Mouse (Mus musculus) testis, adult 2 months (tissue): ENCODE results near the gene Prr12.

Experiments used
- CTCF ChIP-seq: fragments of 200-500 bp; IDR thresholded peaks from 2 replicates; pipeline ENCODE4 v1.5.1; 2012; ENCODE audit warnings: low read depth, mild to moderate bottlenecking, inconsistent platforms, low read length, moderate library complexity; ENCODE audit not compliant: control insufficient read depth, insufficient read depth, insufficient replicate concordance
- POLR2A ChIP-seq: fragments of 200-500 bp; IDR thresholded peaks from 2 replicates; pipeline ENCODE4 v1.6.1; 2012; ENCODE audit warnings: low read depth, mild to moderate bottlenecking, inconsistent platforms, low read length, moderate library complexity; ENCODE audit not compliant: control insufficient read depth

DNA sequence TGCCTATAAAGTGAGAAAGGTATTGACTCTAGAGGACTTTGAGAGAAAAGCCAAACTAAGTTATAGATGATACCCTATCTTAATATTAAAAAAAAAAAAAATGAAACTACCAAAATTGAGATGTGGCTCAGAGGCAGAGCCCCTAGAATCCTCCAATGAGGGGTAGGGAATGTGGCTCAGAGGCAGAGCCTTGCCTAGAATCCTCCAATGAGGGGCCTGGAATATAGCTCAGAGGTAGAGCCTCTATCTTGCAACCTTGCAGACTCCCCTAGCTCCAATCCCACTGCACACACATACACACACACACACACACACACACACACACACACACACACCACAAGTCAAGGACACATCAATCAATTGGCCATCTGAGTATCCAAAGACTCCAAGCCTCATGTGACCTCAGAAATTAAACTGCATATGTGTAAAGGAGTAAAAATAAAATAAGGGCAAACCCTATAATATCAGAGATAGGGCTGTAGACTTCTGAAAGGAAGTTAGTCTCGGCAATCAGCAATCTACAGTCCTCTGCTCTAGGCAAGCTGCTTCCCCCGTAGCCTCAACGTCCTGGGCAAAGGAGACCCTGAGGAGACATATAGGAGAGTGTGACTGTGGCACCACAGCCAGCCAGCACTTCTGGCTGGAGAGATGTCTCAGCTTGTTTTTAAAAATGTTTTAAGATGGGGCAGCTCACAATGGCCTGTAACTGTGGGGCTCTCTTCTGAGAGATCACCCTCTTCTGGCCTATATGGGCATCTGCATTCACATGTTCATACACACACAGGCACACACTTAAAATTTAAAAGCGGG lies 14.7 kb upstream of the Prr12 start:
- no peak for TF ChIP-seq POLR2A
- no peak for TF ChIP-seq CTCF
